In genomic region chr7:139327030-139327429, GRCm38 (mm10) we compare ENCODE assay signal across 16 mouse cellular contexts.
A peak's percentile ranks its signal among the peaks of the same experiment; 100 is the strongest.
DNase-seq lines count a peak whose midpoint lies in the region; ATAC-seq and TF ChIP-seq lines count a peak whose summit lies in the region.
"Had no signal": no experiment of that assay in that cellular context is flagged by ENCODE, and none has a peak within 500 bp of the region (broad histone marks: within the 10 kb centered on the region; RNA-seq: fewer than 3 reads in every experiment).

No protein-coding gene starts in this region.

- H3K4me1 ChIP-seq in midbrain, embryonic 11.5 days (ENCODE audit: control insufficient read depth, insufficient read depth, low read length) = no peaks in the 10 kb centered on the region
- peaks cover 10% of the 10 kb centered on the region; the same call in 1 of the 2 replicates for H3K4me1 ChIP-seq in midbrain, embryonic 13.5 days (replicated peaks)
- peaks cover 8% of the 10 kb centered on the region; the same call in 1 of the 2 replicates for H3K4me1 ChIP-seq in embryonic facial prominence, embryonic 14.5 days (ENCODE audit: control insufficient read depth, insufficient read depth, low read length)
- peaks cover 50% of the 10 kb centered on the region for H3K4me1 ChIP-seq in heart, embryonic 13.5 days
- H3K4me1 ChIP-seq in lung, adult 2 months (ENCODE audit: control insufficient read depth, insufficient read depth, low read length) = no peaks in the 10 kb centered on the region
- H3K4me1 ChIP-seq: limb, embryonic 12.5 days had no signal

- H3K4me3 ChIP-seq in midbrain, embryonic 11.5 days (ENCODE audit: low read depth, low read length) = no peak overlapping the region
- no peak overlapping the region for H3K4me3 ChIP-seq in midbrain, embryonic 13.5 days (replicated peaks)
- no peak overlapping the region for H3K4me3 ChIP-seq in embryonic facial prominence, embryonic 14.5 days (ENCODE audit: low read depth, low read length)
- H3K4me3 ChIP-seq in heart, embryonic 13.5 days = no peak overlapping the region
- H3K4me3 ChIP-seq in myocyte = no peak overlapping the region
- H3K4me3 ChIP-seq in lung, adult 2 months (replicated peaks; ENCODE audit: extremely low read depth, low read depth, low read length) = no peak overlapping the region
- H3K4me3 ChIP-seq: erythroblast, embryonic 14.5 days; limb, embryonic 12.5 days had no signal

- 76% methylated on average over 1 of the region's 1 CpGs for WGBS in midbrain, embryonic 11.5 days
- 85% methylated on average over 1 of the region's 1 CpGs for WGBS in midbrain, embryonic 13.5 days
- 70% methylated on average over 1 of the region's 1 CpGs for WGBS in embryonic facial prominence, embryonic 14.5 days
- 21% methylated on average over 1 of the region's 1 CpGs for WGBS in heart, embryonic 13.5 days
- WGBS in lung, adult 2 months = 41% methylated on average over 1 of the region's 1 CpGs

- no peak for TF ChIP-seq CTCF in lung, adult 2 months (IDR thresholded peaks at IDR 0.05; ENCODE audit: insufficient read depth, low read length)

- ATAC-seq in midbrain, embryonic 11.5 days (ENCODE audit: low FRiP score) = no peak
- ATAC-seq in midbrain, embryonic 13.5 days = no peak
- peak; percentile 67; the same call in 1 of the 2 replicates for ATAC-seq in embryonic facial prominence, embryonic 14.5 days (ENCODE audit: low read depth)
- ATAC-seq in heart, embryonic 13.5 days (ENCODE audit: extremely low read depth, insufficient number of reproducible peaks, low FRiP score, low TSS enrichment) = peak; percentile 56; the same call in 1 of the 2 replicates
- ATAC-seq: hindbrain, postnatal 0 days; Patski had no signal

- H3K27ac ChIP-seq in midbrain, embryonic 11.5 days (ENCODE audit: low read depth, low read length) = no peak overlapping the region
- H3K27ac ChIP-seq in midbrain, embryonic 13.5 days = no peak overlapping the region
- peak overlapping the region; percentile 44; the same call in 1 of the 2 replicates for H3K27ac ChIP-seq in embryonic facial prominence, embryonic 14.5 days (replicated peaks; ENCODE audit: low read depth, low read length)
- peak overlapping the region; percentile 86 for H3K27ac ChIP-seq in heart, embryonic 13.5 days (replicated peaks)
- H3K27ac ChIP-seq: hindbrain, postnatal 0 days; limb, embryonic 12.5 days had no signal

- no peak overlapping the region for H3K9ac ChIP-seq in midbrain, embryonic 11.5 days (ENCODE audit: low read length)
- no peak overlapping the region for H3K9ac ChIP-seq in midbrain, embryonic 13.5 days (replicated peaks)
- no peak overlapping the region for H3K9ac ChIP-seq in embryonic facial prominence, embryonic 14.5 days (ENCODE audit: low read depth, low read length)
- peak overlapping the region; percentile 17 for H3K9ac ChIP-seq in heart, embryonic 13.5 days
- H3K9ac ChIP-seq: limb, embryonic 12.5 days had no signal

- H3K9me3 ChIP-seq in midbrain, embryonic 11.5 days (ENCODE audit: control insufficient read depth, low read length) = no peaks in the 10 kb centered on the region
- 0 out of 2 replicates have a peak, but pooled peaks cover 6% of the 10 kb centered on the region for H3K9me3 ChIP-seq in midbrain, embryonic 13.5 days
- no peaks in the 10 kb centered on the region for H3K9me3 ChIP-seq in embryonic facial prominence, embryonic 14.5 days (ENCODE audit: control insufficient read depth, low read length)
- no peaks in the 10 kb centered on the region for H3K9me3 ChIP-seq in heart, embryonic 13.5 days
- H3K9me3 ChIP-seq: limb, embryonic 12.5 days had no signal

- H3K36me3 ChIP-seq in midbrain, embryonic 11.5 days (ENCODE audit: control insufficient read depth, insufficient read depth, low read length) = no peaks in the 10 kb centered on the region
- H3K36me3 ChIP-seq in midbrain, embryonic 13.5 days = no peaks in the 10 kb centered on the region
- H3K36me3 ChIP-seq in embryonic facial prominence, embryonic 14.5 days (ENCODE audit: control insufficient read depth, insufficient read depth, low read length) = no peaks in the 10 kb centered on the region
- no peaks in the 10 kb centered on the region for H3K36me3 ChIP-seq in heart, embryonic 13.5 days
- no peaks in the 10 kb centered on the region for H3K36me3 ChIP-seq in myocyte (ENCODE audit: control insufficient read depth, insufficient read depth)
- H3K36me3 ChIP-seq: limb, embryonic 12.5 days had no signal

- no peak for TF ChIP-seq POLR2A in myocyte (IDR thresholded peaks at IDR 0.05; ENCODE audit: insufficient read length, low read depth)
- TF ChIP-seq POLR2A in lung, adult 2 months (IDR thresholded peaks at IDR 0.05; ENCODE audit: borderline replicate concordance, extremely low read depth, low read depth, low read length) = no peak

- peak; percentile 37 for DNase-seq in midbrain, embryonic 11.5 days (ENCODE audit: low spot score, missing footprints)
- DNase-seq in embryonic facial prominence, embryonic 14.5 days (ENCODE audit: low spot score) = peak; percentile 68
- DNase-seq in neural tube, embryonic 10.5 days (ENCODE audit: extremely low spot score, low spot score) = no peak
- DNase-seq in lung, adult 2 months = no peak
- DNase-seq: cerebellum, adult 11 months; kidney, adult 8-10 months; layer of hippocampus, postnatal 36 days; lung, adult 18-20 months; right cerebral cortex, postnatal 25 days had no signal

- no peaks in the 10 kb centered on the region for H3K79me2 ChIP-seq in myocyte (ENCODE audit: control insufficient read depth, insufficient read depth)

- H3K27me3 ChIP-seq in midbrain, embryonic 11.5 days (ENCODE audit: control insufficient read depth, insufficient read depth, low read length) = peaks cover 4% of the 10 kb centered on the region; the same call in 1 of the 2 replicates
- H3K27me3 ChIP-seq in midbrain, embryonic 13.5 days = no peaks in the 10 kb centered on the region
- no peaks in the 10 kb centered on the region for H3K27me3 ChIP-seq in embryonic facial prominence, embryonic 14.5 days (replicated peaks; ENCODE audit: control insufficient read depth, insufficient read depth, low read length)
- H3K27me3 ChIP-seq in heart, embryonic 13.5 days (replicated peaks) = no peaks in the 10 kb centered on the region
- peaks cover 5% of the 10 kb centered on the region for H3K27me3 ChIP-seq in myocyte (ENCODE audit: control insufficient read depth, insufficient read depth, insufficient read length)
- H3K27me3 ChIP-seq: Patski had no signal

- no peak overlapping the region for H3ac ChIP-seq in myocyte (ENCODE audit: control insufficient read depth, insufficient read length)

- no peak overlapping the region for H3K4me2 ChIP-seq in midbrain, embryonic 11.5 days
- H3K4me2 ChIP-seq in midbrain, embryonic 13.5 days (replicated peaks) = no peak overlapping the region
- no peak overlapping the region for H3K4me2 ChIP-seq in embryonic facial prominence, embryonic 14.5 days (ENCODE audit: low read depth, low read length)
- H3K4me2 ChIP-seq in heart, embryonic 13.5 days = no peak overlapping the region
- peak overlapping the region; percentile 12 for H3K4me2 ChIP-seq in myocyte (ENCODE audit: low read depth)
- H3K4me2 ChIP-seq: limb, embryonic 12.5 days had no signal

TF ChIP-seq in myocyte, 11 proteins besides CTCF, POLR2A, EP300 and RAD21:
- TF ChIP-seq USF1 (IDR thresholded peaks at IDR 0.05; ENCODE audit: low read depth) = no peak
- no peak for TF ChIP-seq SRF (IDR thresholded peaks at IDR 0.05; ENCODE audit: control insufficient read depth, insufficient read length, low read depth)
- TF ChIP-seq REST (IDR thresholded peaks at IDR 0.05; ENCODE audit: insufficient read depth, insufficient read length) = no peak
- TF ChIP-seq MYOG (IDR thresholded peaks at IDR 0.05; ENCODE audit: control insufficient read depth in 1 of 3, insufficient read depth in 1 of 3, insufficient read length in 2 of 3, low read depth in 2 of 3) = peak in 1 of 3 experiments; percentile 56
- no peak for TF ChIP-seq TCF12 (IDR thresholded peaks at IDR 0.05; ENCODE audit: insufficient read depth, poor library complexity, severe bottlenecking)
- no peak for TF ChIP-seq CEBPB (IDR thresholded peaks at IDR 0.05; ENCODE audit: insufficient read depth, poor library complexity, severe bottlenecking)
- TF ChIP-seq MAX (IDR thresholded peaks at IDR 0.05; ENCODE audit: low read depth) = no peak
- peak in 1 of 3 experiments; percentile 34 for TF ChIP-seq MYOD1 (IDR thresholded peaks at IDR 0.05; ENCODE audit: control insufficient read depth in 1 of 3, insufficient read length in 2 of 3, low read depth in 2 of 3)

Comparison
In these comparisons a context has a peak if more than half of its experiments do, and no peak if none do; other contexts are left out.
1. ATAC-seq: peak in embryonic facial prominence, embryonic 14.5 days (single experiment) and heart, embryonic 13.5 days (single experiment); none in midbrain, embryonic 11.5 days (single experiment) and midbrain, embryonic 13.5 days (single experiment).
2. DNase-seq: peak in midbrain, embryonic 11.5 days (single experiment) and embryonic facial prominence, embryonic 14.5 days (single experiment); none in neural tube, embryonic 10.5 days (single experiment) and lung, adult 2 months (single experiment).
3. H3K27ac ChIP-seq: peak in embryonic facial prominence, embryonic 14.5 days (single experiment) and heart, embryonic 13.5 days (single experiment); none in midbrain, embryonic 11.5 days (single experiment) and midbrain, embryonic 13.5 days (single experiment).